Mouse (Mus musculus): Measurements from ENCODE around the gene Cacnb4.

- TF ChIP-seq GATA1 (IDR thresholded peaks at IDR 0.05; ENCODE audit: borderline replicate concordance, low read length) (no peak), FLI1 (IDR thresholded peaks at IDR 0.05; ENCODE audit: low read length) (no peak)
These were observed 252.9 kb downstream of the Cacnb4 start for GRCm38 (mm10) chr2:52423611-52424247.

Measured in megakaryocyte, embryonic 14.5 days (primary cell).